Mouse (Mus musculus): ENCODE measurements at regions not wholly inside any gene's neighbourhood (a gene's known extent, or its start where the extent isn't known, plus 50 kb on each side); places are given as distances from the start of the nearest gene placed in this dataset.

DNA sequence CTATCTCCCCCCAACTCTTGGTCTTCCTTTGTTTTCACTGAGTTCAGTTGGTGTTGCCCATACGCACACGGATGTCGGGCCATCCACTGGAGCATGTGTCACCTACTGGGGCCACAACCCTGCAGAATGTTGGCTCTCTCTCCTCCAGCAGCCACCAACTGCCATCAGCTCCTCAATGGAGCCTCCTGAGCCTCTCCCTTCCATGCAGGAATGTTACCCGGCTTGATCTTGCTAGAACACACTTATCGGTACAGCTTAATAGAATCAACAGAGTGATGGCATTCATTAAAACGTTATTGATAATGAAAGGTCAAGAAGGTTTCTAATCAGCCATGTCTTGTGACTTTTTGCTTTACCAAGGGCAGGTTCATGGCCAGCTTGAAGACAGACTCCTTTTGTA, 543.7 kb downstream of the Gm19410 start:
- TF ChIP-seq USF1 (IDR thresholded peaks at IDR 0.05; ENCODE audit: low read depth) = no peak
- TF ChIP-seq POLR2A (IDR thresholded peaks at IDR 0.05; ENCODE audit: insufficient read length, low read depth) = no peak
- TF ChIP-seq MYOG (IDR thresholded peaks at IDR 0.05; ENCODE audit: control insufficient read depth in 1 of 3, insufficient read depth in 1 of 3, insufficient read length in 2 of 3, low read depth in 2 of 3) = no peak
- no peak for TF ChIP-seq MAX (IDR thresholded peaks at IDR 0.05; ENCODE audit: low read depth)
- TF ChIP-seq E2F4 (IDR thresholded peaks at IDR 0.05; ENCODE audit: insufficient read depth) = no peak
- TF ChIP-seq TCF12 (IDR thresholded peaks at IDR 0.05; ENCODE audit: insufficient read depth, poor library complexity, severe bottlenecking) = no peak
- no peak for TF ChIP-seq MYOD1 (IDR thresholded peaks at IDR 0.05; ENCODE audit: control insufficient read depth in 1 of 3, insufficient read length in 2 of 3, low read depth in 2 of 3)
- TF ChIP-seq SRF (IDR thresholded peaks at IDR 0.05; ENCODE audit: control insufficient read depth, insufficient read length, low read depth) = no peak
- no peak for TF ChIP-seq TCF3 (IDR thresholded peaks at IDR 0.05; ENCODE audit: insufficient read length, low read depth)
- TF ChIP-seq POLR2AphosphoS2 (IDR thresholded peaks at IDR 0.05; ENCODE audit: insufficient read length, low read depth) = no peak
- no peak for TF ChIP-seq CEBPB (IDR thresholded peaks at IDR 0.05; ENCODE audit: insufficient read depth, poor library complexity, severe bottlenecking)
- no peak for TF ChIP-seq REST (IDR thresholded peaks at IDR 0.05; ENCODE audit: insufficient read depth, insufficient read length)

All from myocyte (in vitro differentiated cells).